Mouse (Mus musculus) liver, embryonic 11.5 days (tissue): Measurements from ENCODE around the gene Tec. TPM values are rescaled to one million over a fixed set of nuclear protein-coding genes. Genes with fewer than 3 reads are reported as not detected.
A peak's percentile ranks its signal among the peaks of the same experiment; 100 is the strongest.

ENCODE experiments used
- ATAC-seq: fragments of 200-750 bp; cut with Nextera tagmentation; replicated peaks from 2 replicates; pipeline ENCODE4 v1.8.0; 2017; ENCODE audit warnings: moderate number of reproducible peaks, mild to moderate bottlenecking, moderate TSS enrichment, moderate library complexity; ENCODE audit not compliant: low FRiP score
- DNase-seq: peaks from one replicate; pipeline ENCODE4 v3.0.0-alpha.2; 2017; ENCODE audit warnings: low spot score
- H3K27ac ChIP-seq: fragments of 300-500 bp; sonication (generic); 2 replicates; pipeline ENCODE4 v1.5.1; 2014; ENCODE audit warnings: mild to moderate bottlenecking, low read depth, low read length, control low read depth
- H3K27me3 ChIP-seq: fragments of 300-500 bp; sonication (generic); replicated peaks from 2 replicates; pipeline ENCODE4 v1.6.1; 2014; ENCODE audit warnings: low read length, mixed read lengths; ENCODE audit not compliant: control insufficient read depth, insufficient read depth
- H3K36me3 ChIP-seq: fragments of 300-500 bp; sonication (generic); 2 replicates; pipeline ENCODE4 v1.6.1; 2014; ENCODE audit warnings: mild to moderate bottlenecking, low read length, moderate library complexity, mixed read lengths; ENCODE audit not compliant: control insufficient read depth, insufficient read depth
- H3K4me1 ChIP-seq: fragments of 300-500 bp; sonication (generic); replicated peaks from 2 replicates; pipeline ENCODE4 v1.6.1; 2014; ENCODE audit warnings: low read length, mixed read lengths; ENCODE audit not compliant: control insufficient read depth, insufficient read depth
- H3K4me2 ChIP-seq: fragments of 300-500 bp; sonication (generic); 2 replicates; pipeline ENCODE4 v1.6.1; 2014; ENCODE audit warnings: mild to moderate bottlenecking, control low read depth, moderate library complexity
- H3K4me3 ChIP-seq: fragments of 300-500 bp; sonication (generic); 2 replicates; pipeline ENCODE4 v1.5.1; 2014; ENCODE audit warnings: low read depth, low read length, control low read depth
- H3K9ac ChIP-seq: fragments of 300-500 bp; sonication (generic); 2 replicates; pipeline ENCODE4 v1.6.1; 2014; ENCODE audit warnings: low read depth, low read length, control low read depth
- H3K9me3 ChIP-seq: fragments of 300-500 bp; sonication (generic); 2 replicates; pipeline ENCODE4 v1.6.1; 2016; ENCODE audit warnings: low read length, inconsistent platforms, mixed read lengths; ENCODE audit not compliant: control insufficient read depth
- WGBS: fragments of 180-500 bp; shearing (Covaris S2); extraction: QIAGEN DNeasy Blood & Tissue Kit; methylation state at CpG from one replicate; pipeline ENCODE4 v1.1.7; 2014; 5-methylcytosine and 5-hydroxymethylcytosine counted together
- polyA plus RNA-seq: library from polyadenylated mRNA; unstranded; fragments of >200 nt; fragmentation: Nextera tagmentation; extraction: Ambion mirVana; gene quantifications from 2 replicates; pipeline ENCODE4 v1.2.1, GENCODE M21; 2014

Tec gene
- polyA plus RNA-seq, 1 experiment from 2014 or later: 7.9 TPM

GRCm38 (mm10) chr5:72852301-72852995 lies 15.8 kb downstream of the Tec start:
- DNase-seq (no peak), ATAC-seq (no peak)
- Histone ChIP-seq H3K4me2 (no peak overlapping the region), H3K9ac (no peak overlapping the region), H3K27me3 (no peaks in the 10 kb centered on the region), H3K4me3 (no peak overlapping the region), H3K9me3 (no peaks in the 10 kb centered on the region), H3K36me3 (no peaks in the 10 kb centered on the region), H3K4me1 (peaks cover 18% of the 10 kb centered on the region), H3K27ac (no peak overlapping the region)
- 56% methylated on average over 7 of the region's 7 CpGs for WGBS

GRCm38 (mm10) chr5:72851674-72852098 lies 16.6 kb downstream of the Tec start:
- ATAC-seq: peak; percentile 73
- peak overlapping the region; percentile 10 for H3K4me2 ChIP-seq
- peaks cover 18% of the 10 kb centered on the region for H3K4me1 ChIP-seq
- no peaks in the 10 kb centered on the region for H3K27me3 ChIP-seq
- H3K36me3 ChIP-seq: no peaks in the 10 kb centered on the region
- no peak overlapping the region for H3K9ac ChIP-seq
- no peak for DNase-seq
- H3K9me3 ChIP-seq: no peaks in the 10 kb centered on the region
- 32% methylated on average over 4 of the region's 4 CpGs for WGBS
- H3K4me3 ChIP-seq: no peak overlapping the region
- H3K27ac ChIP-seq: peak overlapping the region; percentile 48; the same call in 1 of the 2 replicates

GRCm38 (mm10) chr5:72850926-72851673 lies 17.2 kb downstream of the Tec start:
- no peaks in the 10 kb centered on the region for H3K9me3 ChIP-seq
- WGBS: 74% methylated on average over 12 of the region's 12 CpGs
- H3K27ac ChIP-seq: peak overlapping the region; percentile 48; the same call in 1 of the 2 replicates
- peaks cover 18% of the 10 kb centered on the region for H3K4me1 ChIP-seq
- ATAC-seq (no peak), DNase-seq (no peak)
- peak overlapping the region; percentile 10 for H3K4me2 ChIP-seq
- H3K4me3 ChIP-seq: no peak overlapping the region
- no peak overlapping the region for H3K9ac ChIP-seq
- H3K36me3 ChIP-seq: no peaks in the 10 kb centered on the region
- H3K27me3 ChIP-seq: no peaks in the 10 kb centered on the region

- no peak overlapping the region for H3K9ac ChIP-seq
- no peak overlapping the region for H3K27ac ChIP-seq
- DNase-seq: no peak
- no peaks in the 10 kb centered on the region for H3K27me3 ChIP-seq
- H3K9me3 ChIP-seq: no peaks in the 10 kb centered on the region
- WGBS: 68% methylated on average over 6 of the region's 6 CpGs
- no peak for ATAC-seq
- no peaks in the 10 kb centered on the region for H3K36me3 ChIP-seq
- H3K4me3 ChIP-seq: no peak overlapping the region
- peaks cover 32% of the 10 kb centered on the region for H3K4me1 ChIP-seq
- no peak overlapping the region for H3K4me2 ChIP-seq
These were observed 19.3 kb downstream of the Tec start for GRCm38 (mm10) chr5:72848889-72849435.

- H3K9me3 ChIP-seq: no peaks in the 10 kb centered on the region
- no peak overlapping the region for H3K9ac ChIP-seq
- no peak for DNase-seq
- no peak for ATAC-seq
- 76% methylated on average over 1 of the region's 4 CpGs for WGBS
- H3K4me3 ChIP-seq: no peak overlapping the region
- no peak overlapping the region for H3K27ac ChIP-seq
- H3K4me2 ChIP-seq: no peak overlapping the region
- H3K27me3 ChIP-seq: no peaks in the 10 kb centered on the region
- H3K36me3 ChIP-seq: no peaks in the 10 kb centered on the region
- H3K4me1 ChIP-seq: peaks cover 25% of the 10 kb centered on the region
These were observed 21.6 kb downstream of the Tec start for GRCm38 (mm10) chr5:72846712-72847111.

GRCm38 (mm10) chr5:72845928-72846630 lies 22.2 kb downstream of the Tec start:
- Histone ChIP-seq H3K9me3 (no peaks in the 10 kb centered on the region), H3K4me2 (no peak overlapping the region), H3K36me3 (no peaks in the 10 kb centered on the region), H3K4me1 (peaks cover 19% of the 10 kb centered on the region), H3K4me3 (no peak overlapping the region), H3K27ac (no peak overlapping the region), H3K9ac (no peak overlapping the region), H3K27me3 (no peaks in the 10 kb centered on the region)
- DNase-seq (no peak), ATAC-seq (no peak)
- WGBS: 80% methylated on average over 9 of the region's 9 CpGs

- 66% methylated on average over 7 of the region's 7 CpGs for WGBS
- Histone ChIP-seq H3K4me3 (no peak overlapping the region), H3K27ac (no peak overlapping the region), H3K4me1 (peaks cover 13% of the 10 kb centered on the region), H3K9ac (no peak overlapping the region), H3K27me3 (no peaks in the 10 kb centered on the region), H3K9me3 (peaks cover 5% of the 10 kb centered on the region), H3K4me2 (no peak overlapping the region), H3K36me3 (no peaks in the 10 kb centered on the region)
- DNase-seq: no peak
- no peak for ATAC-seq
These were observed 23.3 kb downstream of the Tec start for GRCm38 (mm10) chr5:72844776-72845495.

GRCm38 (mm10) chr5:72844294-72844693 lies 24.0 kb downstream of the Tec start:
- 24% methylated on average over 2 of the region's 2 CpGs for WGBS
- Histone ChIP-seq H3K9ac (no peak overlapping the region), H3K27ac (no peak overlapping the region), H3K4me2 (no peak overlapping the region), H3K4me3 (no peak overlapping the region), H3K9me3 (peaks cover 5% of the 10 kb centered on the region), H3K36me3 (no peaks in the 10 kb centered on the region), H3K4me1 (peaks cover 13% of the 10 kb centered on the region), H3K27me3 (no peaks in the 10 kb centered on the region)
- ATAC-seq (no peak), DNase-seq (no peak)
